Mouse (Mus musculus): ENCODE results near the gene Plek2. TPM values are rescaled to one million over a fixed set of nuclear protein-coding genes. Genes with fewer than 3 reads are reported as not detected.
A peak's percentile ranks its signal among the peaks of the same experiment; 100 is the strongest.

Gene Plek2
- total RNA-seq, 4 experiments from 2014 or later = not detected

GRCm38 (mm10) chr12:78911707-78912417 lies 5.1 kb upstream of the Plek2 start:
- peak in 1 of 2 experiments; percentile 13 for DNase-seq (ENCODE audit: low spot score in 2 of 2)

- DNase-seq (ENCODE audit: low spot score in 2 of 2) = no peak
Observed at GRCm38 (mm10) chr12:78910684-78911461, 4.1 kb upstream of the Plek2 start.

GRCm38 (mm10) chr12:78908081-78908605 lies 1.4 kb upstream of the Plek2 start:
- no peak for DNase-seq (ENCODE audit: low spot score in 2 of 2)

- DNase-seq (ENCODE audit: low spot score in 2 of 2) = no peak
Observed at GRCm38 (mm10) chr12:78904499-78904898, 2.3 kb downstream of the Plek2 start.

GRCm38 (mm10) chr12:78903313-78903712 lies 3.5 kb downstream of the Plek2 start:
- no peak for DNase-seq (ENCODE audit: low spot score in 2 of 2)

GRCm38 (mm10) chr12:78901467-78901866 lies 5.3 kb downstream of the Plek2 start:
- no peak for DNase-seq (ENCODE audit: low spot score in 2 of 2)

GRCm38 (mm10) chr12:78897861-78898260 lies 8.9 kb downstream of the Plek2 start:
- no peak for DNase-seq (ENCODE audit: low spot score in 2 of 2)

- DNase-seq (ENCODE audit: low spot score in 2 of 2) = no peak
Observed at GRCm38 (mm10) chr12:78891149-78891548, 15.6 kb downstream of the Plek2 start.

GRCm38 (mm10) chr12:78890062-78890461 lies 16.7 kb downstream of the Plek2 start:
- DNase-seq (ENCODE audit: low spot score in 2 of 2) = no peak

- DNase-seq (ENCODE audit: low spot score in 2 of 2) = no peak
Observed at GRCm38 (mm10) chr12:78874581-78874980, 32.2 kb downstream of the Plek2 start.

GRCm38 (mm10) chr12:78868115-78868514 lies 38.6 kb downstream of the Plek2 start:
- no peak for DNase-seq (ENCODE audit: low spot score in 2 of 2)

- no peak for DNase-seq (ENCODE audit: low spot score in 2 of 2)
Observed at GRCm38 (mm10) chr12:78865434-78865833, 41.3 kb downstream of the Plek2 start.

GRCm38 (mm10) chr12:78862254-78862730 lies 44.5 kb downstream of the Plek2 start:
- DNase-seq (ENCODE audit: low spot score in 2 of 2) = no peak

- DNase-seq (ENCODE audit: low spot score in 2 of 2) = peak; percentile 93 to 98
Observed at GRCm38 (mm10) chr12:78861496-78862253, 45.1 kb downstream of the Plek2 start, which contains the start of the genes Atp6v1d and Eif2s1. TSS of gene Atp6v1d (minus strand) at chr12:78861638. TSS of gene Eif2s1 (plus strand) at chr12:78861819.

- DNase-seq (ENCODE audit: low spot score in 2 of 2) = peak in 1 of 2 experiments; percentile 2
Observed at GRCm38 (mm10) chr12:78860921-78861495, 45.8 kb downstream of the Plek2 start.

- DNase-seq (ENCODE audit: low spot score in 2 of 2) = no peak
Observed at GRCm38 (mm10) chr12:78848246-78848645, 58.5 kb downstream of the Plek2 start.

- no peak for DNase-seq (ENCODE audit: low spot score in 2 of 2)
Observed at GRCm38 (mm10) chr12:78842429-78842828, 64.3 kb downstream of the Plek2 start.

GRCm38 (mm10) chr12:78839906-78840305 lies 66.9 kb downstream of the Plek2 start:
- no peak for DNase-seq (ENCODE audit: low spot score in 2 of 2)

Measured in gastrocnemius, adult 8-10 months (tissue).